Mouse (Mus musculus) myocyte (in vitro differentiated cells): Measurements from ENCODE around the gene 1810010H24Rik. TPM values are rescaled to one million over a fixed set of nuclear protein-coding genes. Genes with fewer than 3 reads are reported as not detected.

Experiments used
- H3K27me3 ChIP-seq: one replicate; pipeline ENCODE4 v1.6.1; 2011; ENCODE audit not compliant: control insufficient read depth, insufficient read depth, insufficient read length
- H3K36me3 ChIP-seq: one replicate; pipeline ENCODE4 v1.6.1; 2011; ENCODE audit not compliant: control insufficient read depth, insufficient read depth
- H3K4me2 ChIP-seq: one replicate; pipeline ENCODE4 v1.6.1; 2011; ENCODE audit warnings: low read depth, control low read depth
- H3K4me3 ChIP-seq: one replicate; pipeline ENCODE4 v1.5.1; 2011; ENCODE audit warnings: mild to moderate bottlenecking, control low read depth, moderate library complexity
- H3K79me2 ChIP-seq: one replicate; pipeline ENCODE4 v1.6.1; 2011; ENCODE audit not compliant: control insufficient read depth, insufficient read depth
- H3ac ChIP-seq: one replicate; pipeline ENCODE4 v1.6.1; 2011; ENCODE audit not compliant: control insufficient read depth, insufficient read length
- CEBPB ChIP-seq: IDR thresholded peaks from 2 replicates; pipeline ENCODE4 v1.6.1; 2011; ENCODE audit warnings: mild to moderate bottlenecking, moderate library complexity; ENCODE audit not compliant: poor library complexity, insufficient read depth, severe bottlenecking
- E2F4 ChIP-seq: IDR thresholded peaks from one replicate; pipeline ENCODE4 v1.6.1; 2011; ENCODE audit warnings: mild to moderate bottlenecking, control low read depth, moderate library complexity; ENCODE audit not compliant: insufficient read depth
- MAX ChIP-seq: IDR thresholded peaks from one replicate; pipeline ENCODE4 v1.6.1; 2011; ENCODE audit warnings: low read depth, mild to moderate bottlenecking, control low read depth
- MYOD1 ChIP-seq, 3 experiments: IDR thresholded peaks; one replicate each; pipeline ENCODE4 v1.6.1; 2011; ENCODE audit warnings: control low read depth in 2 of 3, low read depth in 2 of 3, mild to moderate bottlenecking in 2 of 3, moderate library complexity in 1 of 3; ENCODE audit not compliant: insufficient read length in 2 of 3, control insufficient read depth in 1 of 3
- MYOG ChIP-seq, 3 experiments: IDR thresholded peaks; one replicate each; pipeline ENCODE4 v1.6.1; 2011; ENCODE audit warnings: control low read depth in 2 of 3, low read depth in 2 of 3, mild to moderate bottlenecking in 2 of 3; ENCODE audit not compliant: insufficient read length in 2 of 3, control insufficient read depth in 1 of 3, insufficient read depth in 1 of 3
- POLR2A ChIP-seq: IDR thresholded peaks from one replicate; pipeline ENCODE4 v1.6.1; 2011; ENCODE audit warnings: low read depth, mild to moderate bottlenecking, control low read depth, moderate library complexity; ENCODE audit not compliant: insufficient read length
- POLR2AphosphoS2 ChIP-seq: IDR thresholded peaks from one replicate; pipeline ENCODE4 v1.6.1; 2011; ENCODE audit warnings: low read depth, control low read depth; ENCODE audit not compliant: insufficient read length
- REST ChIP-seq: IDR thresholded peaks from one replicate; pipeline ENCODE4 v1.6.1; 2011; ENCODE audit warnings: mild to moderate bottlenecking, control low read depth, moderate library complexity; ENCODE audit not compliant: insufficient read depth, insufficient read length
- SRF ChIP-seq: IDR thresholded peaks from one replicate; pipeline ENCODE4 v1.6.1; 2011; ENCODE audit warnings: low read depth; ENCODE audit not compliant: control insufficient read depth, insufficient read length
- TCF12 ChIP-seq: IDR thresholded peaks from one replicate; pipeline ENCODE4 v1.6.1; 2011; ENCODE audit warnings: mild to moderate bottlenecking, control low read depth; ENCODE audit not compliant: poor library complexity, insufficient read depth, severe bottlenecking
- TCF3 ChIP-seq: IDR thresholded peaks from one replicate; pipeline ENCODE4 v1.6.1; 2011; ENCODE audit warnings: low read depth, control low read depth; ENCODE audit not compliant: insufficient read length
- USF1 ChIP-seq: IDR thresholded peaks from one replicate; pipeline ENCODE4 v1.6.1; 2011; ENCODE audit warnings: low read depth, mild to moderate bottlenecking, control low read depth, moderate library complexity
- polyA plus RNA-seq: library from polyadenylated mRNA; unstranded; fragments of >200 nt; fragmentation: generic; extraction: Trizol; gene quantifications from one replicate; pipeline ENCODE4 v1.2.1, GENCODE M21; 2012; ENCODE audit warnings: missing spikeins

Gene 1810010H24Rik
- polyA plus RNA-seq, 1 experiment = 2.5 TPM

DNA sequence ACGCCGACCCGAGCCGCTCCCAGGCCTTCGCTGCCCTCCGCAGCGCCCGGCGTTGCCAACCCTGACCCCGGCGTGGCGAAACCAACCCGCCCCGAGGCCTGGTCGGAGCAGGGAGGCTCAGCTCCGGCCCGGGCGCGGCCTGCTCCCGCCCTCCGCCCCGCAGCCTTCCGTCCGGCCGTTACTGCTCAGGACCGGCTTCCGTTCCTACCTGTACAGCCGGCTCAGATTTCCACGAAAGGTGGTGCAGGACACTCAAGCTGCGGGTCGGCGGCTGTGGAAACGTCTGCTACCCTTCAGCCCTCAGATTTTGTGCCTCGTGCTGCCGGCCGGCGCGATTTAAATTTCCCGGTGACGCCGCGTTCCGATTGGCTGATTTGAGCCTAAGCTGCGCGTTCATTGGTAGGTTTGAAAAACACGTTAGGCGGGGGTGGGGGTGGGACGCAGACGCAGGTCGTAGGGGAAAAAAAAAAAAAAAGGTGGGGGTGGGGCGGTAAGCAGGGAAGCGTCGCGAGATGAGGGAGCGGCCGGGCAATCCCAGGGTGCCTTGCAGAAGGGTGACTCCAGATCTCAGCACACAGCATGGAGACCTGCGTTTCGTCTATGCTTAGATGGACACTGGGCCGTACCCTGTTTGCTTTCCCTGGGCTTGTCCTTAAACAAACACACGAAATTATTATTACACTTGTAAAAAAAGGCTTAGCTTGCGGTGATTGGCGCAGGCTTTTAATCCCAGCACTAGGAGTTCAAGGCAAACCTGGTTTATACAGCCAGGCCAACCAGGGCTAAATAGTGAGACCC lies 26.1 kb upstream of the 1810010H24Rik start, which contains the start of gene Kpna2:
Gene Kpna2, minus strand, starts transcription at position 391 of the 798 bp plus-strand sequence.
- Histone ChIP-seq H3K79me2 (peaks cover 47% of the 10 kb centered on the region), H3K36me3 (peaks cover 29% of the 10 kb centered on the region), H3K4me3 (peak within 1 kb of the TSS; percentile 91), H3ac (peak within 1 kb of the TSS; percentile 57), H3K4me2 (peak within 1 kb of the TSS; percentile 93), H3K27me3 (no peaks in the 10 kb centered on the region)
- peak; percentile 8 for TF ChIP-seq MAX
- TF ChIP-seq MYOG (IDR thresholded peaks at IDR 0.05; ENCODE audit: control insufficient read depth in 1 of 3, insufficient read depth in 1 of 3, insufficient read length in 2 of 3, low read depth in 2 of 3) = no peak
- TF ChIP-seq USF1 = no peak
- no peak for TF ChIP-seq TCF12
- TF ChIP-seq POLR2A = peak; percentile 86
- no peak for TF ChIP-seq CEBPB
- TF ChIP-seq REST = no peak
- TF ChIP-seq POLR2AphosphoS2 = peak; percentile 95
- no peak for TF ChIP-seq MYOD1 (IDR thresholded peaks at IDR 0.05; ENCODE audit: control insufficient read depth in 1 of 3, insufficient read length in 2 of 3, low read depth in 2 of 3)
- peak; percentile 75 for TF ChIP-seq E2F4
- TF ChIP-seq TCF3 = no peak
- no peak for TF ChIP-seq SRF

DNA sequence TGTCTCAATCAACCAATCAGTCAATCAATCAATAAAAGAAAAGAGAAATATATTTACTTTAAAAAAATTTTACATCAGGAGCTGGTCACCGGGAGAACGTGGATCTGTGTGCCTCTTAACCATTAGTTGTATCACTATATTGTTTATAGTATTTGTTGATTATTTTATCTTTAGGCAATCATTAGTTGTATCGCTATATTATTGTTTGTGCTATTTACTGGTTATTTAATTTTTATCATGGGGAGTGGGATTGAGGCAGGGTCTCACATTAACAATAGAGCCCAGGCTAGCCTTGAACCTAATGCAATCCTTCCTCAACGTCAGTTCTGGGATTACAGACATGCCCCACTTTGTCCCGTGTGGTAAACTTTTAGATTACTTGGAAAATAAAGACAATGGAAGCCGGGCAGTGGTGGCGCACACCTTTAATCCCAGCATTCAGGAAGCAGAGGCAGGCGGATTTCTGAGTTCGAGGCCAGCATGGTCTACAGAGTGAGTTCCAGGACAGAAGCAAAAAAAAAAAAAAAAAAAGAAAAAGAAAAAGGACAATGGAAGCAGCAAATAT lies 25.4 kb upstream of the 1810010H24Rik start:
- Histone ChIP-seq H3ac (no peak overlapping the region), H3K36me3 (peaks cover 22% of the 10 kb centered on the region), H3K4me2 (peak overlapping the region; percentile 93), H3K4me3 (peak overlapping the region; percentile 91), H3K27me3 (no peaks in the 10 kb centered on the region), H3K79me2 (peaks cover 40% of the 10 kb centered on the region)
- no peak for TF ChIP-seq MYOD1 (IDR thresholded peaks at IDR 0.05; ENCODE audit: control insufficient read depth in 1 of 3, insufficient read length in 2 of 3, low read depth in 2 of 3)
- TF ChIP-seq CEBPB = no peak
- no peak for TF ChIP-seq TCF12
- TF ChIP-seq SRF = no peak
- TF ChIP-seq E2F4 = no peak
- TF ChIP-seq POLR2AphosphoS2 = no peak
- TF ChIP-seq MAX = no peak
- TF ChIP-seq MYOG (IDR thresholded peaks at IDR 0.05; ENCODE audit: control insufficient read depth in 1 of 3, insufficient read depth in 1 of 3, insufficient read length in 2 of 3, low read depth in 2 of 3) = no peak
- no peak for TF ChIP-seq TCF3
- TF ChIP-seq REST = no peak
- no peak for TF ChIP-seq USF1
- TF ChIP-seq POLR2A = no peak

DNA sequence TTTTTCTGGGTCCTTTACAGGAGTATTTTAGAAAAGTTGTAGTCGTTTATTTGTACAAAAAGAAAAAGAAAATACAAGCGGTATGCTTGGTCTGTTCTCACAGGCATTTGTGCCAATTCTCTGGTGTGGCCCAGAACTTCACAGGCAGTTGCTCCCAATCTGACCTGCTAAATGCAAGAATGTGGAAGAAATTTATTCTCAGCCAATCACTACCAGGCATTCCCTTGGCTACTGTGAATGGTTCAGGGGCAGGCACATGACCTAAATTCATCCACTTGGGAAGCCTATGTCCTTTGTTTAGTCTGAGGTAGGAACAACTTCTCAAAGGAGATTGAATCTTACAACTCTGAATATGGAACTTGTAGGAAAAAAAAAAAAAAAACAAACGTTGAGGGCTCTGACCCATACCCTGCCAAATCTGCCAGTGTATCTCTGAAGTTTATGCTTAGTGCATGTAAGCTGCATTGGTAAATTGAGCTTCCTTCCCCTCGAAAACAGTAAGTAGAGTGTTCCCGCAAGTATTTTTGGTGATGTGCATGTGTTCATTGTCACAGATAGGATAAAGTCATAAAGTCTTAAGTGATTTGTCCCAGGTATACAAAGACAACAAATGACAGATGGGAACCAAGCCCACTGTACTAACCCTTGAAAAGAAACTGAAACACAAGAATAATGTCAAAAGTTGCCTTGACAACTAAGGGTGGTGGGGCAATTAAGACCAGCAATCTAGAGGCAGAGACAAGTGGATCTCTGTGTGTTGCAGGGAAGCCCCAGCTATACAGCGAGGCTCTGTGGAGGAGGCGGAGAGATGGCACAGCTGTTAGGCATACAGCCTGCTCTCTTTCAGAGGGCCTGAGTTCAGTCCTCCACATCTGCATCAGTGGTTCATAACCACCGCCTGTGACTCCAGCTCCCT lies 23.5 kb upstream of the 1810010H24Rik start:
- Histone ChIP-seq H3K4me3 (no peak overlapping the region), H3ac (no peak overlapping the region), H3K27me3 (no peaks in the 10 kb centered on the region), H3K4me2 (peak overlapping the region; percentile 13), H3K79me2 (peaks cover 21% of the 10 kb centered on the region), H3K36me3 (peaks cover 5% of the 10 kb centered on the region)
- TF ChIP-seq POLR2AphosphoS2 (no peak), USF1 (peak; percentile 42)

DNA sequence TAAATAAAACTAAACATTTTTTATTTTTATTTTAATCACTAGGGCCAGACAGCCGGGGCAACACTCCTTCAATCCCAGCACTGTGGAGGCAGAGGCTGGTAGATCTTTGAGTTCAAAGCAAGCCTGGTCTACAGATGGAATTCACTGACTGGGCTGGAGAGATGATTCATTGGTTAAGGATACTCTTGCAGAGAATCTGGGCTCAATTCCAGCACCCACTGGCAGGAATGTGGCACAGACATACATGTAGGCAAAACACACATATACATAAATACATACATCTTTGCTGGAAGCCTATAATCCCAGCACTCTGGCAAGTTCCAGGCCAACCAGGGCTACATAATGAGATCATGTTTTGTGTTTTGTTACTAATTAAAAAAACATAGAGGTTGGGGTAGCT lies 19.9 kb upstream of the 1810010H24Rik start:
- H3K27me3 ChIP-seq = no peaks in the 10 kb centered on the region
- no peaks in the 10 kb centered on the region for H3K36me3 ChIP-seq
- no peaks in the 10 kb centered on the region for H3K79me2 ChIP-seq
- TF ChIP-seq CEBPB = no peak
- no peak for TF ChIP-seq SRF
- TF ChIP-seq MYOG (IDR thresholded peaks at IDR 0.05; ENCODE audit: control insufficient read depth in 1 of 3, insufficient read depth in 1 of 3, insufficient read length in 2 of 3, low read depth in 2 of 3) = no peak
- TF ChIP-seq MYOD1 (IDR thresholded peaks at IDR 0.05; ENCODE audit: control insufficient read depth in 1 of 3, insufficient read length in 2 of 3, low read depth in 2 of 3) = no peak
- no peak for TF ChIP-seq USF1
- no peak for TF ChIP-seq E2F4
- TF ChIP-seq TCF3 = no peak
- no peak for TF ChIP-seq MAX
- no peak for TF ChIP-seq TCF12
- TF ChIP-seq POLR2AphosphoS2 = no peak
- TF ChIP-seq POLR2A = no peak
- no peak for TF ChIP-seq REST
- no peak overlapping the region for H3ac ChIP-seq
- H3K4me3 ChIP-seq = no peak overlapping the region
- no peak overlapping the region for H3K4me2 ChIP-seq
